Mouse (Mus musculus): ENCODE results near the gene Slc27a3. TPM values are rescaled to one million over a fixed set of nuclear protein-coding genes. Genes with fewer than 3 reads are reported as not detected.

Gene Slc27a3
- polyA plus RNA-seq (2014; fragmentation: Illumina TruSeq; extraction: RNeasy Lipid Tissue Mini Kit (QIAGEN cat#74804); ENCODE audit: low read depth, low replicate concordance), result 1.7 TPM

DNA sequence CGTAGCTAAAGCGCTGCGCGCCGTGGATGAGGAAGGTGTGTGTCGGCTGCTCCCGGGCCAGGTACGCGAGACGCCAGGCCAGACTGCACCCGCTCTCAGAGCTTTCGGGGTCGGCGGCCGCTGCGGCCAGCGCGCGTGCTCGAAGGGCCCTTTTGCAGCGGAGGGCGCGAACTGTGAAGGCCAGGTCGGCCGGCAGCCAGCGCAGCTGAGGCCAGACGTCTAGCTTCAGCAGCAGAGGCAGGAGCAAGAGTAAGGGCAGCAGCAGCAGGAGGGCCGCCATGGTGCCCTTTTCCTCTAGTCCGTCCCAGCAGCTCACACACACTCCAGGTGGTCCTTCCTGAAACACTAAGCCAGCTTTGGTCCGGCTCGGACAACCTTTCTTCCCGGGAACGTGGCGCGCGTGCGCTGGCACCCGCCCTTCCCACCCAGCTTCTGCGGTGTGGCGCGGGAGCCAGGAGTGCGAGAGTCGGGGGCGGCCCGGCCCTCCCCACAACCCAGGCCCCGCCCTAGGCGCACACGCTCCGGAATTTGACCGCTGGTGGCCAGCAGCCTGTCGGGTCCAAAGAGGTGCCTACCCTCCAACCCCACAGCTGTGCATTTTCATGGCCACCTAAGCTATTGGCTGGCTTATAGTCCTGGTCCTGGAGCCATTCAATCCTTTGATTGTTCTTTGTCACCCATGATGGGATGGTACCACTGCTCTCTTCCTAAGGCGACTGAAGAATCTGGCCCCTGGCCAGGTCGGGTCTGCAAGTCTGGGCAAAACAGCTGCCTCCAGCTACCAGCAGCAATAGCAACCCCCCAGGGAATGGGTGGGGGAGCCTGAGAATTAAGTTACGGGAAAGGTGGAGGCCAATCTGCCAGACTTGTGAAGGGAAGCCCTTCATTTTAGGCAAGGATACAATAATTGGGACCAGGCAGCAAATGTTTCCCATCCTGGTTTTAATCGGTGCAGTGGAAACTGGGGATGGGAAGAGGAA, at the start of gene Slc27a3:
Gene Slc27a3, minus strand, starts transcription at position 428 of the 980 bp plus-strand sequence.

DNA sequence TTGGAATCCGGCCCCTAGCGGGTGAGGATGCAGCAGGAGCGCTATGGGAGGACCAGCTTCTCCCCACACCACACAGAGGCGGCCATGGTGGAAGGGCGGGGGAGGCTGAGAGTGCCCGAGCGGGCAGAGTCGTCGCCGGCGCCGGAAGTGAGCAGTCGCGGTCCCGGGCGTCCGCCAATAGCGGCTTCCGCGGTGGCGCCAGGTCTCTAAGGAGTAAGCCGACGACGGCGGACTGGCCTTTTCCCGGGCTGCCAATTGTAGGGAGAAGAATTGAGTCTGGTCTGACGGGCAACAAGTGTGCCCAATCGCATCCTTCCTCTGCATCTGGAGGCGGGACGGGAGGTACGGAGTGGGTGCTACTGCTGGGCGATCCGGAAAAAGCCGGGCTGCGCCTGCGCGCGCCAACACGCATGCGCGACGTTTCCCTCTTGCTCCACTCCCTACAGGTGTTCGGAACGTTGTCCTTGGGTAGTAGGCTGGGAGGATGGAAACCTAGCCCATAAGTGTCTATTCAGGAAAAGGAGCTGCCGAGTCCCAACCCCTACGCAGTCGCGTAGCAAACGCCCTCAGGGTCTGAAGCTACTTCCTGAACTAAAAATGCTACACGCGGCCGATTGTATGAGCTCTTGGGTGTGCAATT, 43.8 kb upstream of the Slc27a3 start, which contains the start of gene Ints3:
Gene Ints3, minus strand, starts transcription at position 242 of the 640 bp plus-strand sequence.

Other genes starting within 250 kb of the Slc27a3 start
- gene Rps27, start 176.3 kb downstream of the Slc27a3 start, polyA plus RNA-seq (2014; fragmentation: Illumina TruSeq; extraction: RNeasy Lipid Tissue Mini Kit (QIAGEN cat#74804); ENCODE audit: low read depth, low replicate concordance), result 1,166 TPM
- gene Rab13, start 176.2 kb downstream of the Slc27a3 start, polyA plus RNA-seq (2014; fragmentation: Illumina TruSeq; extraction: RNeasy Lipid Tissue Mini Kit (QIAGEN cat#74804); ENCODE audit: low read depth, low replicate concordance), result 12.6 TPM
- 140 TPM for gene Jtb, start 158.3 kb downstream of the Slc27a3 start, polyA plus RNA-seq (2014; fragmentation: Illumina TruSeq; extraction: RNeasy Lipid Tissue Mini Kit (QIAGEN cat#74804); ENCODE audit: low read depth, low replicate concordance)
- gene Creb3l4, start 146.4 kb downstream of the Slc27a3 start, polyA plus RNA-seq (2014; fragmentation: Illumina TruSeq; extraction: RNeasy Lipid Tissue Mini Kit (QIAGEN cat#74804); ENCODE audit: low read depth, low replicate concordance), result 0.70 TPM
- gene Slc39a1, start 141.8 kb downstream of the Slc27a3 start, polyA plus RNA-seq (2014; fragmentation: Illumina TruSeq; extraction: RNeasy Lipid Tissue Mini Kit (QIAGEN cat#74804); ENCODE audit: low read depth, low replicate concordance), result 118 TPM
- 9.7 TPM for gene Crtc2, start 135.8 kb downstream of the Slc27a3 start, polyA plus RNA-seq (2014; fragmentation: Illumina TruSeq; extraction: RNeasy Lipid Tissue Mini Kit (QIAGEN cat#74804); ENCODE audit: low read depth, low replicate concordance)
- 0.99 TPM for gene Dennd4b, start 124.8 kb downstream of the Slc27a3 start, polyA plus RNA-seq (2014; fragmentation: Illumina TruSeq; extraction: RNeasy Lipid Tissue Mini Kit (QIAGEN cat#74804); ENCODE audit: low read depth, low replicate concordance)
- 58.7 TPM for gene Gatad2b, start 96.8 kb downstream of the Slc27a3 start, polyA plus RNA-seq (2014; fragmentation: Illumina TruSeq; extraction: RNeasy Lipid Tissue Mini Kit (QIAGEN cat#74804); ENCODE audit: low read depth, low replicate concordance)
- gene Ints3, start 43.7 kb upstream of the Slc27a3 start, polyA plus RNA-seq (2014; fragmentation: Illumina TruSeq; extraction: RNeasy Lipid Tissue Mini Kit (QIAGEN cat#74804); ENCODE audit: low read depth, low replicate concordance), result 32.7 TPM
- 159 TPM for gene Npr1, start 75.9 kb upstream of the Slc27a3 start, polyA plus RNA-seq (2014; fragmentation: Illumina TruSeq; extraction: RNeasy Lipid Tissue Mini Kit (QIAGEN cat#74804); ENCODE audit: low read depth, low replicate concordance)
- gene Ilf2, start 86.2 kb upstream of the Slc27a3 start, polyA plus RNA-seq (2014; fragmentation: Illumina TruSeq; extraction: RNeasy Lipid Tissue Mini Kit (QIAGEN cat#74804); ENCODE audit: low read depth, low replicate concordance), result 73.4 TPM
- gene Snapin, start 101.1 kb upstream of the Slc27a3 start, polyA plus RNA-seq (2014; fragmentation: Illumina TruSeq; extraction: RNeasy Lipid Tissue Mini Kit (QIAGEN cat#74804); ENCODE audit: low read depth, low replicate concordance), result 156 TPM
- gene Chtop, start 119.6 kb upstream of the Slc27a3 start, polyA plus RNA-seq (2014; fragmentation: Illumina TruSeq; extraction: RNeasy Lipid Tissue Mini Kit (QIAGEN cat#74804); ENCODE audit: low read depth, low replicate concordance), result 164 TPM
- gene S100a1, start 124.5 kb upstream of the Slc27a3 start, polyA plus RNA-seq (2014; fragmentation: Illumina TruSeq; extraction: RNeasy Lipid Tissue Mini Kit (QIAGEN cat#74804); ENCODE audit: low read depth, low replicate concordance), result 54.6 TPM
- 14.9 TPM for gene S100a13, start 124.5 kb upstream of the Slc27a3 start, polyA plus RNA-seq (2014; fragmentation: Illumina TruSeq; extraction: RNeasy Lipid Tissue Mini Kit (QIAGEN cat#74804); ENCODE audit: low read depth, low replicate concordance)
- gene S100a14, start 136.9 kb upstream of the Slc27a3 start, polyA plus RNA-seq (2014; fragmentation: Illumina TruSeq; extraction: RNeasy Lipid Tissue Mini Kit (QIAGEN cat#74804); ENCODE audit: low read depth, low replicate concordance), result not detected
- gene S100a16, start 147.3 kb upstream of the Slc27a3 start, polyA plus RNA-seq (2014; fragmentation: Illumina TruSeq; extraction: RNeasy Lipid Tissue Mini Kit (QIAGEN cat#74804); ENCODE audit: low read depth, low replicate concordance), result 41.3 TPM
- not detected for gene S100a3, start 170.6 kb upstream of the Slc27a3 start, polyA plus RNA-seq (2014; fragmentation: Illumina TruSeq; extraction: RNeasy Lipid Tissue Mini Kit (QIAGEN cat#74804); ENCODE audit: low read depth, low replicate concordance)
- not detected for gene S100a2, start 200.3 kb upstream of the Slc27a3 start, polyA plus RNA-seq (2014; fragmentation: Illumina TruSeq; extraction: RNeasy Lipid Tissue Mini Kit (QIAGEN cat#74804); ENCODE audit: low read depth, low replicate concordance)
- not detected for gene Gm42674, start 212.0 kb upstream of the Slc27a3 start, polyA plus RNA-seq (2014; fragmentation: Illumina TruSeq; extraction: RNeasy Lipid Tissue Mini Kit (QIAGEN cat#74804); ENCODE audit: low read depth, low replicate concordance)
- gene S100a4, start 213.8 kb upstream of the Slc27a3 start, polyA plus RNA-seq (2014; fragmentation: Illumina TruSeq; extraction: RNeasy Lipid Tissue Mini Kit (QIAGEN cat#74804); ENCODE audit: low read depth, low replicate concordance), result 5.6 TPM
- gene S100a5, start 218.6 kb upstream of the Slc27a3 start, polyA plus RNA-seq (2014; fragmentation: Illumina TruSeq; extraction: RNeasy Lipid Tissue Mini Kit (QIAGEN cat#74804); ENCODE audit: low read depth, low replicate concordance), result not detected
- 20.2 TPM for gene S100a6, start 222.9 kb upstream of the Slc27a3 start, polyA plus RNA-seq (2014; fragmentation: Illumina TruSeq; extraction: RNeasy Lipid Tissue Mini Kit (QIAGEN cat#74804); ENCODE audit: low read depth, low replicate concordance)

All from adrenal gland, adult 10 weeks (tissue).